Comparison of ENCODE assay signal across 23 mouse cellular contexts in the genomic region with DNA sequence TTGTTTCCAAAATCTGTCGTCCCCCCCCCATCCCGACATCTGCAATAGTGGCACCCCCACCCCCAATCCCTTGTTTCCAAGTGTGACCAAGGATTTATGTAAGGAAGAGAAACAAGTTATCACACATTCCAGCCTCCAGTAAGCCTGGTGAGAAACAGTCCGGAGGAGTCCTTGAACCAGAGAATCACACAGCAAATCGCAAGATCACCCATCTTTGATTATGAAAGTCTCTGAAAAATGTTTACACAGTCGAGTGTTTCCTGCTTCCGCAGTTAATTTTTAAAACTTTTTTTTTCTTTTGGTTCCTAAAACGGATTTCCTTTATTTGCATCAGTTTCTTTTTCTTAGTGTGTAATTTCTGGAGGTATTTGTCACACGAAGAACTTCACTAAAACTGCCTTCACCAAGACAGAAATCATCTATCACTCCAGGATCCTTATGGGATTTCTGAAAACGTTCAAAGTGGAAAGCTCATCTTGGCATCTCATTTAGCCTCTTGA. TPM values are rescaled to one million over a fixed set of nuclear protein-coding genes. Genes with fewer than 3 reads are reported as not detected.
A peak's percentile ranks its signal among the peaks of the same experiment; 100 is the strongest.
DNase-seq lines count a peak whose midpoint lies in the region; ATAC-seq and TF ChIP-seq lines count a peak whose summit lies in the region.
"Had no signal": no experiment of that assay in that cellular context is flagged by ENCODE, and none has a peak within 500 bp of the region (broad histone marks: within the 10 kb centered on the region; RNA-seq: fewer than 3 reads in every experiment).

No protein-coding gene starts in this region.

- H3K4me3 ChIP-seq in midbrain, embryonic 11.5 days (ENCODE audit: low read depth, low read length): no peak overlapping the region
- H3K4me3 ChIP-seq in midbrain, embryonic 10.5 days: no peak overlapping the region
- no peak overlapping the region for H3K4me3 ChIP-seq in CH12.LX (replicated peaks in 1 of 3; ENCODE audit: low read depth in 2 of 3, low read length in 2 of 3, poor library complexity in 1 of 3)

- ATAC-seq in midbrain, embryonic 11.5 days (ENCODE audit: low FRiP score): no peak
- ATAC-seq in granulocyte monocyte progenitor cell, adult 5-6 weeks (replicated peaks; ENCODE audit: poor library complexity, severe bottlenecking): no peak
- ATAC-seq: forebrain, embryonic 16.5 days had no signal

- WGBS in midbrain, embryonic 11.5 days: 6% methylated on average over 9 of the region's 9 CpGs
- WGBS in midbrain, embryonic 10.5 days: 4% methylated on average over 9 of the region's 9 CpGs

- in situ Hi-C loops in CH12.LX (cut with MboI; ENCODE audit: low pct_ligation_motif_present, low pct_unique_long_range_greater_than_20kb, low sequenced_read_pairs): loop anchor here (25.0 kb wide), 2 partner anchors 300 to 650 kb away; partner anchors contain the start of genes A930004D18Rik, Dnajc1 and Skida1

- no peaks in the 10 kb centered on the region for H3K79me2 ChIP-seq in CH12.LX (replicated peaks; ENCODE audit: control insufficient read depth, extremely low read depth, insufficient read depth, poor library complexity, severe bottlenecking)

- no peak overlapping the region for H3K27ac ChIP-seq in midbrain, embryonic 11.5 days (ENCODE audit: low read depth, low read length)
- no peak overlapping the region for H3K27ac ChIP-seq in midbrain, embryonic 10.5 days (replicated peaks)
- H3K27ac ChIP-seq in CH12.LX (ENCODE audit: insufficient read depth, low read depth): no peak overlapping the region
- H3K27ac ChIP-seq: embryonic facial prominence, embryonic 12.5 days; forebrain, embryonic 12.5 days; heart, embryonic 15.5 days; hindbrain, embryonic 14.5 days had no signal

- TF ChIP-seq RAD21 in CH12.LX (IDR thresholded peaks at IDR 0.05; ENCODE audit: low read depth, low read length): no peak

- no peak for TF ChIP-seq POLR2A in CH12.LX (IDR thresholded peaks at IDR 0.05; ENCODE audit: low read depth, low read length)

- peak; percentile 50 for DNase-seq in embryo, embryonic 10.5 days (ENCODE audit: low spot score)
- no peak for DNase-seq in embryo, embryonic 10 days (ENCODE audit: low spot score)
- DNase-seq in midbrain, embryonic 11.5 days (ENCODE audit: low spot score, missing footprints): peak; percentile 90
- no peak for DNase-seq in midbrain, embryonic 10.5 days (ENCODE audit: low spot score)
- no peak for DNase-seq in CH12.LX (ENCODE audit: extremely low read depth)
- peak; percentile 43 for DNase-seq in naive thymus-derived CD4-positive, alpha-beta T cell, adult 2 months (ENCODE audit: low read depth)
- no peak for DNase-seq in urinary bladder, postnatal 10 days (ENCODE audit: low spot score)
- DNase-seq: adrenal gland, adult 2 months; adrenal gland, postnatal 25 days; cerebellum, adult 2 months; cerebellum, postnatal 10 days; gastrocnemius, postnatal 10 days; heart, postnatal 14 days had no signal

- peaks cover 16% of the 10 kb centered on the region for H3K4me1 ChIP-seq in midbrain, embryonic 11.5 days (ENCODE audit: control insufficient read depth, insufficient read depth, low read length)
- peaks cover 24% of the 10 kb centered on the region for H3K4me1 ChIP-seq in midbrain, embryonic 10.5 days
- H3K4me1 ChIP-seq in CH12.LX (ENCODE audit: control insufficient read depth in 1 of 2, insufficient read depth in 2 of 2): peaks cover 4 to 10% of the 10 kb centered on the region in 2 experiments; a peak in 3 of 4 replicates

- H3K27me3 ChIP-seq in midbrain, embryonic 11.5 days (ENCODE audit: control insufficient read depth, insufficient read depth, low read length): peaks cover 78% of the 10 kb centered on the region
- H3K27me3 ChIP-seq in midbrain, embryonic 10.5 days (ENCODE audit: low read depth, poor library complexity, severe bottlenecking): peaks cover 100% of the 10 kb centered on the region
- H3K27me3 ChIP-seq in CH12.LX (replicated peaks): peaks cover 22% of the 10 kb centered on the region

- TF ChIP-seq EP300 in CH12.LX (IDR thresholded peaks at IDR 0.05; ENCODE audit: low read length): no peak

- dilution Hi-C loops in CH12.LX (cut with MboI; ENCODE audit: extremely low pct_ligation_motif_present, extremely low pct_unique_long_range_greater_than_20kb, low sequenced_read_pairs): no loop called here

- 0 out of 2 replicates have a peak, but pooled peaks cover 3% of the 10 kb centered on the region for H3K36me3 ChIP-seq in midbrain, embryonic 11.5 days (ENCODE audit: control insufficient read depth, insufficient read depth, low read length)
- peaks cover 19% of the 10 kb centered on the region for H3K36me3 ChIP-seq in midbrain, embryonic 10.5 days
- H3K36me3 ChIP-seq in CH12.LX (replicated peaks in 1 of 2; ENCODE audit: control insufficient read depth in 1 of 2, insufficient read depth in 1 of 2, low read length in 1 of 2): peaks cover 7 to 9% of the 10 kb centered on the region in 2 experiments

- no peak for TF ChIP-seq CTCF in CH12.LX (conservative IDR thresholded peaks at IDR 0.05 in 1 of 2, IDR thresholded peaks at IDR 0.05 in 1 of 2; ENCODE audit: low read depth in 2 of 2, low read length in 2 of 2)

- H3K4me2 ChIP-seq in midbrain, embryonic 11.5 days: no peak overlapping the region
- H3K4me2 ChIP-seq in CH12.LX (ENCODE audit: insufficient read depth, low read depth, poor library complexity, severe bottlenecking): no peak overlapping the region

- H3K9me3 ChIP-seq in midbrain, embryonic 11.5 days (ENCODE audit: control insufficient read depth, low read length): no peaks in the 10 kb centered on the region
- no peaks in the 10 kb centered on the region for H3K9me3 ChIP-seq in midbrain, embryonic 10.5 days (replicated peaks)
- peaks cover 13% of the 10 kb centered on the region for H3K9me3 ChIP-seq in CH12.LX (replicated peaks; ENCODE audit: low read length)
- H3K9me3 ChIP-seq: embryonic facial prominence, embryonic 12.5 days; forebrain, embryonic 12.5 days; heart, embryonic 15.5 days had no signal

- H3K9ac ChIP-seq in midbrain, embryonic 11.5 days (ENCODE audit: low read length): no peak overlapping the region
- H3K9ac ChIP-seq in CH12.LX (ENCODE audit: insufficient read depth, low read depth): no peak overlapping the region
- H3K9ac ChIP-seq: embryonic facial prominence, embryonic 12.5 days; forebrain, embryonic 12.5 days; heart, embryonic 15.5 days; hindbrain, embryonic 14.5 days had no signal

TF ChIP-seq in CH12.LX, 34 proteins besides CTCF, POLR2A, EP300 and RAD21:
- TF ChIP-seq MXI1 (IDR thresholded peaks at IDR 0.05; ENCODE audit: low read depth, low read length) (no peak), IRF4 (IDR thresholded peaks at IDR 0.05; ENCODE audit: low read depth, low read length) (peak; percentile 7; the same call in 1 of the 2 replicates), POLR2AphosphoS2 (IDR thresholded peaks at IDR 0.05; ENCODE audit: low read depth, low read length) (no peak), USF1 (IDR thresholded peaks at IDR 0.05; ENCODE audit: low read depth, low read length) (no peak), ELF1 (IDR thresholded peaks at IDR 0.05; ENCODE audit: low read depth, low read length) (peak; percentile 35; the same call in 1 of the 2 replicates), MYC (IDR thresholded peaks at IDR 0.05; ENCODE audit: low read depth, low read length) (no peak), ZNF384 (IDR thresholded peaks at IDR 0.05; ENCODE audit: low read depth, low read length) (peak; percentile 56)

RNA-seq across cellular contexts. Expression of gene Spag6, which starts 6.1 kb away (rescaled TPM):
- 0.25 and 0.48 TPM in 2 replicates for polyA plus RNA-seq in midbrain, embryonic 11.5 days (2014; fragmentation: Nextera tagmentation; extraction: Ambion mirVana)
- polyA plus RNA-seq in midbrain, embryonic 10.5 days (2016; fragmentation: Nextera tagmentation; extraction: Ambion mirVana): 0.10 and 0.51 TPM in 2 replicates
- total RNA-seq in CH12.LX (2012; rRNA removed) (0.34 and 0.63 TPM in 2 replicates), CH12.LX (2014; rRNA removed) (0.45 TPM in 1 of 2 replicates, not detected in the other)
- polyA plus RNA-seq in CH12.LX (2012; ENCODE audit: insufficient read length, low read depth): not detected in 2 replicates
- not detected in 2 replicates for total RNA-seq in granulocyte monocyte progenitor cell, adult 5-6 weeks (2014; fragmentation: Nextera tagmentation)
- not detected in 2 replicates for total RNA-seq in granulocyte monocyte progenitor cell, adult 5-6 weeks (2017)
- total RNA-seq: ES-E14; heart, postnatal 14 days; hematopoietic stem cell, adult 5-6 weeks had no signal
- polyA plus RNA-seq: adrenal gland, adult 2 months; forebrain, embryonic 16.5 days; heart, embryonic 11.5 days; intestine, embryonic 14.5 days had no signal

RNA-seq across cellular contexts. Expression of gene Bmi1, which starts 10.9 kb away (rescaled TPM):
- 42.8 and 46.4 TPM in 2 replicates for polyA plus RNA-seq in midbrain, embryonic 11.5 days (2014; fragmentation: Nextera tagmentation; extraction: Ambion mirVana)
- 25.5 and 26.6 TPM in 2 replicates for polyA plus RNA-seq in midbrain, embryonic 10.5 days (2016; fragmentation: Nextera tagmentation; extraction: Ambion mirVana)
- total RNA-seq in CH12.LX (2012; rRNA removed) (38.6 and 50.0 TPM in 2 replicates), CH12.LX (2014; rRNA removed) (87.0 and 95.4 TPM in 2 replicates)
- 44.8 and 51.0 TPM in 2 replicates for polyA plus RNA-seq in CH12.LX (2012; ENCODE audit: insufficient read length, low read depth)
- 31.9 and 32.1 TPM in 2 replicates for total RNA-seq in granulocyte monocyte progenitor cell, adult 5-6 weeks (2014; fragmentation: Nextera tagmentation)
- total RNA-seq in granulocyte monocyte progenitor cell, adult 5-6 weeks (2017): 26.6 and 41.9 TPM in 2 replicates

RNA-seq across cellular contexts. Expression of gene Commd3, which starts 15.5 kb away (rescaled TPM):
- polyA plus RNA-seq in midbrain, embryonic 11.5 days (2014; fragmentation: Nextera tagmentation; extraction: Ambion mirVana): 119 and 122 TPM in 2 replicates
- polyA plus RNA-seq in midbrain, embryonic 10.5 days (2016; fragmentation: Nextera tagmentation; extraction: Ambion mirVana): 82.0 and 101 TPM in 2 replicates
- total RNA-seq in CH12.LX (2012; rRNA removed): 114 and 116 TPM in 2 replicates
- 183 and 204 TPM in 2 replicates for total RNA-seq in CH12.LX (2014; rRNA removed)
- 149 and 159 TPM in 2 replicates for polyA plus RNA-seq in CH12.LX (2012; ENCODE audit: insufficient read length, low read depth)
- 107 and 136 TPM in 2 replicates for total RNA-seq in granulocyte monocyte progenitor cell, adult 5-6 weeks (2014; fragmentation: Nextera tagmentation)
- total RNA-seq in granulocyte monocyte progenitor cell, adult 5-6 weeks (2017): 205 and 217 TPM in 2 replicates

Comparison
In these comparisons a context has a peak if more than half of its experiments do, and no peak if none do; other contexts are left out.
1. DNase-seq: peak in embryo, embryonic 10.5 days (single experiment), midbrain, embryonic 11.5 days (single experiment) and naive thymus-derived CD4-positive, alpha-beta T cell, adult 2 months (single experiment); none in embryo, embryonic 10 days (single experiment), midbrain, embryonic 10.5 days (single experiment), CH12.LX (single experiment) and urinary bladder, postnatal 10 days (single experiment).